Mouse (Mus musculus) midbrain, embryonic 10.5 days (tissue): ENCODE results near the gene Cldn5. TPM values are rescaled to one million over a fixed set of nuclear protein-coding genes. Genes with fewer than 3 reads are reported as not detected.

Source experiments
- DNase-seq: peaks from one replicate; pipeline ENCODE4 v3.0.0-alpha.2; 2017; ENCODE audit warnings: low spot score
- H3K27ac ChIP-seq: fragments of 300-500 bp; sonication (generic); replicated peaks from 2 replicates; pipeline ENCODE4 v1.5.1; 2016; ENCODE audit warnings: mild to moderate bottlenecking
- H3K27me3 ChIP-seq: fragments of 300-500 bp; sonication (generic); 2 replicates; pipeline ENCODE4 v1.6.1; 2016; ENCODE audit warnings: low read depth, mild to moderate bottlenecking; ENCODE audit not compliant: poor library complexity, severe bottlenecking
- H3K36me3 ChIP-seq: fragments of 300-500 bp; sonication (generic); 2 replicates; pipeline ENCODE4 v1.6.1; 2016; ENCODE audit warnings: mild to moderate bottlenecking, moderate library complexity
- H3K4me1 ChIP-seq: fragments of 300-500 bp; sonication (generic); 2 replicates; pipeline ENCODE4 v1.6.1; 2016
- H3K4me3 ChIP-seq: fragments of 300-500 bp; sonication (generic); 2 replicates; pipeline ENCODE4 v1.5.1; 2016; ENCODE audit warnings: mild to moderate bottlenecking, moderate library complexity
- H3K9me3 ChIP-seq: fragments of 300-500 bp; sonication (generic); replicated peaks from 2 replicates; pipeline ENCODE4 v1.6.1; 2016; ENCODE audit warnings: mild to moderate bottlenecking
- WGBS: fragments of 180-500 bp; shearing (Covaris S2); methylation state at CpG from one replicate; pipeline ENCODE4 v1.1.7; 2016; 5-methylcytosine and 5-hydroxymethylcytosine counted together
- polyA plus RNA-seq: library from polyadenylated mRNA; unstranded; fragments of >200 nt; fragmentation: Nextera tagmentation; extraction: Ambion mirVana; gene quantifications from 2 replicates; pipeline ENCODE4 v1.2.1, GENCODE M21; 2016

Cldn5 gene
- polyA plus RNA-seq, 1 experiment from 2014 or later, result 29.9 TPM

DNA sequence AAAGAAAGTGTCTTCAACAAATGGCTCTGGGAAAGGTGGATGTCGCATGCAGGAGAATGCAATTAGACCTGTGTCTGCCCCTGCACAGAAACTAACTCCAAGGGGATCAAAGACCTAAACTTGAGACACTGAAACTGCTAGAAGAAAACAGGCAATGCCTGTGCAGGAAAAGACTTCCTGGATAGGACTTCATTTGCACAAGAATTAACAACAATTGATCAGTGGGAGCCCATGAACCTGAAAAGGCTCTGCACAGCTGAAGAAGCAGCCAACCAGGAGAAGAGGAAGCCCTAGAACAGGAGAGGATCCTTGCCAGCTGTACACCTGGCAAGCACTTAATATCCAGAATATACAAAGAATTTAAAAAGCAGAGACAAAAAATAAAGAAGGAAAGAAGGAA is 7.1 kb upstream of the Cldn5 start:
- DNase-seq, result no peak
- Histone ChIP-seq H3K9me3 (no peaks in the 10 kb centered on the region), H3K36me3 (no peaks in the 10 kb centered on the region), H3K27ac (no peak overlapping the region), H3K27me3 (peaks cover 6% of the 10 kb centered on the region), H3K4me1 (peaks cover 15% of the 10 kb centered on the region), H3K4me3 (no peak overlapping the region)
- WGBS, result 66% methylated on average over 1 of the region's 1 CpGs

DNA sequence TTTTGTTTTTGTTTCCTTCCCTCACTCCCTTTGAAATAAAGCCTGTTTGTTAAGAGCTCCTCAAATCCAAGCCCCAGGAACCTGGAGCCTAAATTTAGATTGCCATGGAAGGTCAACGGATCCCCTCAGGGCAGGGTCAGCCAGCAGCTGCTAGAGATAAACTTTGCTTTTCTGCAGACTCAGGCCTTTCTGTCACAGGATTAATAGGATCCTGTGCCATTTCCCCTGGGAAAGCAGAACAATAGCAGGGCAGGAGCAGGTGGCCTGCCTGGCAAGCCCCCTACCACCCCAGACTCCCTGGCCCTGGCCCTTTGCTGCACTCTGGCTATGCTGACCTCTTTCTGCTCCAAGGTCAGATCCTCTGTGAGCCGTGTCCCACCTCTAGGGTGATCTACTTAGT is 2.7 kb upstream of the Cldn5 start:
- no peak overlapping the region for H3K4me3 ChIP-seq
- DNase-seq, result peak; percentile 42
- H3K27ac ChIP-seq, result peak overlapping the region; percentile 55; the same call in 1 of the 2 replicates
- no peaks in the 10 kb centered on the region for H3K9me3 ChIP-seq
- H3K27me3 ChIP-seq, result peaks cover 50% of the 10 kb centered on the region
- 14% methylated on average over 2 of the region's 2 CpGs for WGBS
- peaks cover 55% of the 10 kb centered on the region for H3K4me1 ChIP-seq
- no peaks in the 10 kb centered on the region for H3K36me3 ChIP-seq

DNA sequence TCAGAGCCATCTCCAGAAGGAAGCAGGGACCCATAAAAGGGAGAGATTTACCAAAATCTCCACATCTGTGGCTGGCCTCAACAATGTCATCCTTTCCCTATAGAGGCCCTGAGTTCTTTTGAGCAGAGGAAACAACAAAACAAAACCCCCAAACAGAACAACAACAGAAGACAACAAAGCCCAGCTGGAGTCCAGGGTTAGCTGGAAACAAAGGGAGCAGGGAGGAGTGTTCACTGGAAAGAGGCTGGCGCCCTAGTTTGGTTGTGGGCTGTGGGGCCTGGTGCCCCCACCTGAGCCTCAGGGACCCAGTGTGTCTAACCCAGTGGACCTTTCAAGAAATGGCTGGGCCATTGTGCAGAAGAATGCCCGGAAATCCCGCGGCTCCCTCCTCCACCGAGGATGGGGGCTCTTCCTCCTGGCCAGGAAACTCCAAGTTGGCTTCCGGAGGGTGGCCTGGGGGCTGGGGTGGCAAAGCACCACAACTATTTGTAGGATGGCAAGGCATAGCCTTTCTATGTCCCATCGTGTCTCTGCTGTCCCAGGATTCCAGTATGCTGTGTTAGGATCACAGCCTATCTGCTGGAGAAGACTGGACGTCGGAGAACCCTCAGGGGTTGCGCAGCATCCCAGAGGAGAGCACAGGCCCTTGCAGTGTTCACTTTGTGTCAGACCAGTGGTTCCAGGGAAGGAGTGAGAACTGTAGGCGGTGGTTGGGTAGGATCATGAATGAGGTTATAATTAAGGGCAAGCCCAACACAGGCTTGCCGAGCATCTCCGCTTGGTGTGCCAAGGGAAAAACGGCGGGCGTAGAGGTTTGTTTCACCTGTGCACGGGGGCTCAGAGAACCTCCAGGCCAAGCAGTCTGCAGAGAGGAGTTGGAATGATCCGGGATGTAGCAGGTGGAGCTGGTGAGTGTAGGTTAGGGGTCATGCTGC is 759 bp upstream of the Cldn5 start:
- peaks cover 64% of the 10 kb centered on the region for H3K27me3 ChIP-seq
- DNase-seq, result no peak
- H3K4me3 ChIP-seq, result peak overlapping the region; percentile 54

DNA sequence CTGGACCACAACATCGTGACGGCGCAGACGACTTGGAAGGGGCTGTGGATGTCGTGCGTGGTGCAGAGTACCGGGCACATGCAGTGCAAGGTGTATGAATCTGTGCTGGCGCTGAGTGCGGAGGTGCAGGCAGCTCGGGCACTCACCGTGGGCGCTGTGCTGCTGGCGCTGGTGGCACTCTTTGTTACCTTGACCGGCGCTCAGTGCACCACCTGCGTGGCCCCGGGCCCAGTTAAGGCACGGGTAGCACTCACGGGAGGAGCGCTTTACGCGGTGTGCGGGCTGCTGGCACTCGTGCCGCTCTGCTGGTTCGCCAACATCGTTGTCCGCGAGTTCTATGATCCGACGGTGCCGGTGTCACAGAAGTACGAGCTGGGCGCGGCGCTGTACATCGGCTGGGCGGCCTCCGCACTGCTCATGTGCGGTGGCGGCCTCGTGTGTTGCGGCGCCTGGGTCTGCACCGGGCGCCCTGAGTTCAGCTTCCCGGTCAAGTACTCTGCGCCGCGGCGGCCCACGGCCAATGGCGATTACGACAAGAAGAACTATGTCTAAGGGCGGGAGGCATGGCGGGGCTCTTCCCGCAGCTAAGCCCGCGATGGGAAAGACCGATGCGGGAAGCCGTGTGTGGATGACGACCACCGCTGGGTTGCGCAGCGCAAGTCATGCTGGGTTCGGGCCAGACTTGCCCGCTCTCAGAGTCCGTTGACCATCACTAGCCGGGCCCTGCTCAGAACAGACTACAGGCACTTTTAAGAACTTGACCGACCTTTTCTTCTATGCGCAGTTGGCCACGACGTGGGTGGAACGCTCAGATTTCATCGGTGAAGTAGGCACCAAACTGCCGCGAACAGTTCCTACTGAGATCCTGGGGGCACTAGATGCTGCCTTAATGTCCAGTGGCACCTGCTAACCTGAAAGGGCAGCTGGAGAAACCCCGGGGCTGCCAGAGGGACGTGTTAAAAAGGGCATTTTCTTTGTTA is 744 bp downstream of the Cldn5 start:
- WGBS, result 3% methylated on average over 80 of the region's 80 CpGs
- peak overlapping the region; percentile 67; the same call in 1 of the 2 replicates for H3K27ac ChIP-seq
- peak; percentile 53 for DNase-seq

More for the DNA sequence above, 759 bp upstream of the Cldn5 start:
- peaks cover 12% of the 10 kb centered on the region for H3K36me3 ChIP-seq
- H3K27ac ChIP-seq, result peak overlapping the region; percentile 3; the same call in 1 of the 2 replicates
- H3K9me3 ChIP-seq, result no peaks in the 10 kb centered on the region
- H3K4me1 ChIP-seq, result peaks cover 55% of the 10 kb centered on the region
- WGBS, result 21% methylated on average over 18 of the region's 18 CpGs

DNA sequence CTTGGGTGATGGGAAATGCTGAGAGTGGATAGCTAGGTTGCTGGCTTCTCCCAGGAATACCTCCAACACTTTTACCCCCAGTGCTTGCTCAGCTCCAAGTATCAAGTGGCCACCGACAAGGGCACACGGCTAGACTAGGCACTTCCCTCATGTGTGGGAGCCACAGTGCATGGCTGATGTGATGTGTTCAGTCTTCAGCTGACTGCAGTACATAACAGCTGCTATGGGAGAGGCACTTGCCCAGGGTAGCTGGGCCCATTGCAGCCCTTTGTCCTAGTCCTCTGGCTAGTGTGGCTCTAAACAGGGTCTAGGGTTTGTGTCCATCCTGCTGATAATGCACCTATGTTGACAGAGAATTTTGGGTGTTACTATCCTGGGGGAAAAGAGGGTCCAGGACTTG is 1.8 kb downstream of the Cldn5 start:
- H3K4me3 ChIP-seq, result peak overlapping the region; percentile 54
- 76% methylated on average over 2 of the region's 2 CpGs for WGBS
- H3K4me1 ChIP-seq, result peaks cover 51% of the 10 kb centered on the region
- H3K9me3 ChIP-seq, result no peaks in the 10 kb centered on the region
- peaks cover 64% of the 10 kb centered on the region for H3K27me3 ChIP-seq
- H3K27ac ChIP-seq, result no peak overlapping the region
- H3K36me3 ChIP-seq, result peaks cover 36% of the 10 kb centered on the region
- no peak for DNase-seq

More for the DNA sequence above, 744 bp downstream of the Cldn5 start:
- no peaks in the 10 kb centered on the region for H3K9me3 ChIP-seq
- H3K27me3 ChIP-seq, result peaks cover 64% of the 10 kb centered on the region
- peak overlapping the region; percentile 54 for H3K4me3 ChIP-seq
- H3K36me3 ChIP-seq, result peaks cover 27% of the 10 kb centered on the region
- H3K4me1 ChIP-seq, result peaks cover 55% of the 10 kb centered on the region

DNA sequence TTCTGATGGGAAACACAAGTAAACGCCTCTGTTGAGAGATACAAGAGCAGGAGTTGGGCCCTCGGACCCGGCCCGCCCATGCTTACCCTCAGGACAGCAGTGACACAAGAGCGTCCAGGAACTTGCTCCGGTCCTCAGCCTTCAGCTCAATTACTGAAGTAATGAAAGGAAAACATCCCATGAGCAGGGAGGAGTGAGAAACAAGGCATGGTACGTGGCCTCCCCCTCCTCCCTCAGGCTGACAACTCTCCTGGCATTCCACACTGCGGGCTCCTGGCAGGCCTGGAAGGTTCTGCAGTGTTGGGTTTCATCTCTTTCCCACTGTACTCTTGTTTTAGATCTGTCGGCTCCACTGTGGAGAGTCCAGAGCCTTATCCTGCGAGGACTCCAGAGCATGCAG is 5.2 kb downstream of the Cldn5 start:
- Histone ChIP-seq H3K4me1 (peaks cover 17% of the 10 kb centered on the region), H3K27ac (no peak overlapping the region), H3K27me3 (peaks cover 35% of the 10 kb centered on the region), H3K9me3 (no peaks in the 10 kb centered on the region), H3K4me3 (no peak overlapping the region), H3K36me3 (peaks cover 68% of the 10 kb centered on the region)
- WGBS, result 92% methylated on average over 10 of the region's 10 CpGs
- no peak for DNase-seq

DNA sequence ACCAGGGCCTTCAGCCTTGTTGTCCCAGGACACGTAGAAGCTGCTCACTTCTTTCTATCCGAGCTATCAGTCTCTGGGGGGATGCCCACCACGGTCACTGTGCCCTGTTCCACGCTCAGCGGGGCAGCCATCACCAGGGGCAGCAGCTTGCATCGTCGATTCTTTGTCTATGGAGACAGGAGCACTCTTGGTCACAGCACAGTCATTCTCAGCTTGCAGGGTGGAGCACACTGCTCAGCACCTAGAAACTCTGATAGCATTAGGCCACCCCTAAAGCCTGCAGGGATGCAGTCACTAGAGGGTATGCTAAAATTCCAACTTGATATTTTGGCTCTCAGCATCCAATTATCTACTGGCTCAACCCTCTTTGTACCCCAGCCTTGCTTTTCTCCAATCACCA is 8.4 kb downstream of the Cldn5 start:
- WGBS, result 91% methylated on average over 7 of the region's 7 CpGs
- no peak for DNase-seq
- no peak overlapping the region for H3K4me3 ChIP-seq
- H3K4me1 ChIP-seq, result no peaks in the 10 kb centered on the region
- peaks cover 2% of the 10 kb centered on the region; the same call in 1 of the 2 replicates for H3K27me3 ChIP-seq
- no peaks in the 10 kb centered on the region for H3K9me3 ChIP-seq
- no peak overlapping the region for H3K27ac ChIP-seq
- peaks cover 93% of the 10 kb centered on the region for H3K36me3 ChIP-seq

DNA sequence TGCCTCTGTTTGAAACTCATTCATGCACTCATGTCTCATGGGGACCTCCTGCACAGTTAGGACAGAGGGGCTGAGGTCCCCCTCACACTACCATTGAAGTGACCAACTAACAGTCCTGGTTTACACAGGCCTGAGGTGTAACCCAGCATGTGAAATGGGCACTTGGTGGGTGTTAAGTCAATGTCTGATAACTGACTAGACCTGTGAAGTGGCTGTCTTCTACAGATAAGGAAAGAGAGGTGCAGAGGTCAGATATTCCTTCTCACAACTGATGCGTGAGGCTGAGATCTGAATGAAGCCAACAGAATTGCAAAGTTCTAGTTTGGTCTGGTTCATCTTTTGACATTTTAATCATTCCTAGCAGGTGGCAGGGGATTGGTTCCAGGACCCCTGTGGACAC is 8.8 kb downstream of the Cldn5 start:
- Histone ChIP-seq H3K27me3 (no peaks in the 10 kb centered on the region), H3K4me1 (no peaks in the 10 kb centered on the region), H3K27ac (no peak overlapping the region), H3K9me3 (no peaks in the 10 kb centered on the region), H3K36me3 (peaks cover 95% of the 10 kb centered on the region), H3K4me3 (no peak overlapping the region)
- 85% methylated on average over 1 of the region's 1 CpGs for WGBS
- no peak for DNase-seq

DNA sequence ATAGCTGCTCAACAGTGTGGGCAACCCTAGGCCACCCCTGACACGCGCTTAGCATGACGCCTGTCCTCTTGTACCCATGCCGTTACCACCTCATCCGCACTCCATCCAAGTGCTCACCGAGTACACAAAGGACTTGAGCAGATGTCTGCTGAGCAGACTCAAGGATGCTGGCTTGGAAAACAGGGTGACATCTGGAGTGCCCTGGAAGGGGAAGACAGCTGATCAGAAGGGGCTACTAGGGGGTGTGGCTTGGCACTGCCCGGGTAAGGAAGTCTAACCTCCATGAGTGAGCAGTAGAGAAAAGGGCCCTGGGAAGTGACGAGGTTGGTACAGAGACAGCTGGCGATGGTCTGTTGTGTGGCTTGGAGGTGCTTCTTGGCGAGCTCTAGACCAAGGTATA is 10.0 kb downstream of the Cldn5 start:
- Histone ChIP-seq H3K27ac (no peak overlapping the region), H3K4me1 (no peaks in the 10 kb centered on the region), H3K9me3 (no peaks in the 10 kb centered on the region), H3K27me3 (no peaks in the 10 kb centered on the region), H3K36me3 (peaks cover 95% of the 10 kb centered on the region), H3K4me3 (no peak overlapping the region)
- 94% methylated on average over 10 of the region's 10 CpGs for WGBS
- no peak for DNase-seq

DNA sequence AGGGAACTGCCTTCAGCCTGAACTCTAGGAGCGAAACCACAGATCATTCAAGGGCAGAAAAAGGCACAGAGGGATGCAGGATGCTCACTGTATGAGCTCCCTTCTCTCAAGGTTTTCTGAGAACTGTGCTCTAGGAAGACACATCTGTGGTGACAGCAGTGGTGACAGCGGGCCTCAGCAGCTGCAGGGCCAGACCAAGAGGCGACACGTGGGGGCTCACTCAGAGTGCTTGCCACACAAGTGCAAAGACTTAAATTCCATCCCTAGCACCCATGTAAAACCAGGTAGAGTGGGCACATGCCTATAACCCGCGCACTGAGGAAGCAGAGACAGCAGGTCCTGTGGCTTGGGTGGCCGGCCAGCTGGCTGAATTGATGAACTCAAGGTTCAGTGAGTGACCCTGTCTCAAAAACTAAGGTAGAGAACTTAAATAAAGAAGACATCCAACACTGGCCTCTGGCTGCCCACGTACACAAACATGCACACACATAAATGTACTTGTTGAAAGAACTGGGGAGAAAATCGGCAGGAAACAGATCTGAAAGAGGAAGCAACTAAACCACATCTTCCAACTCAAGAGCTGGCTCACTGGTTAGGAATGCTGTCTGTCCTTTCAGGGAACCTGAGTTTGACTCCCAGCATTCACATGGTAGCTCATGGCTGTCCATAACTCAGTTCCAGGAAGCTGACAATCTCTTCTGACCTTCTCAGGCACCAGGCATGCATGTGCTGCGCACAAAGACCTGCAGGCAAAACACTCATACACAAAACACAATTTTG is 12.2 kb downstream of the Cldn5 start:
- H3K9me3 ChIP-seq, result no peaks in the 10 kb centered on the region
- peaks cover 95% of the 10 kb centered on the region for H3K36me3 ChIP-seq
- H3K27me3 ChIP-seq, result no peaks in the 10 kb centered on the region
- no peak overlapping the region for H3K27ac ChIP-seq
- no peak for DNase-seq
- no peaks in the 10 kb centered on the region for H3K4me1 ChIP-seq
- H3K4me3 ChIP-seq, result no peak overlapping the region
- WGBS, result 96% methylated on average over 10 of the region's 10 CpGs

DNA sequence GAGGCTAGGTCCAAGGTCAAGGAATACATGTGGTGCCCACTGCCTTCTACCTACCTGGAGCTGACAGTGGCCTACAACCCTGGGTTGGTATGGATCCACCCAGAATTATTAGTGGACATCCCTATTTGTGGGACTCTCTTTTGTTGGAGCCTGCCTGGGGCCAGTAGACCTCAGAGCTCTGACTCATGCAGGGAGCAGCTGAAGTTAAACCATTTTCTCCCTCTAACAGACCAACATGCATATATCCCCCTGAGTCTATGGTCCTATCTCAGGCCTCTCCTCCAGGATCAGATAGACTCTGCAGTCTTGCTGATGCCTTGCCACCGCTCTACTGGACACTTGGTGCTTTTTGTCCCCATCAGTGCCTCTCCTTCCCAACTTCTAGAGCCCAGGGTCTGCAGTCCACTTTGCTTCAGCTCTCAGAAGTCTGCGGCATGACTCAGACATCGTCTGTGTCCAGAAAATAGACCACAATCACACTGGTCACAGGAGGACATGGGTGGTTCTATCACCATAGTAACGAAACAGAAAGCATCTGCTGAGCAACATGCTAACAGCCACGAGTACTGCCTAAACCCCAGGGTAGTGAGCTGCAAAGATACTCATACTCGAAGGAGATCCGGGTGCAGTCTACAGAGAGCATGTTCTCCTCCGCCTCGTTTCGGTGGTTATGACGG is 18.7 kb downstream of the Cldn5 start:
- Histone ChIP-seq H3K4me1 (no peaks in the 10 kb centered on the region), H3K36me3 (peaks cover 99% of the 10 kb centered on the region), H3K9me3 (no peaks in the 10 kb centered on the region), H3K4me3 (no peak overlapping the region), H3K27me3 (no peaks in the 10 kb centered on the region), H3K27ac (no peak overlapping the region)
- 94% methylated on average over 11 of the region's 11 CpGs for WGBS
- no peak for DNase-seq
